Mouse (Mus musculus): ENCODE results near the gene Myl6.

DNA sequence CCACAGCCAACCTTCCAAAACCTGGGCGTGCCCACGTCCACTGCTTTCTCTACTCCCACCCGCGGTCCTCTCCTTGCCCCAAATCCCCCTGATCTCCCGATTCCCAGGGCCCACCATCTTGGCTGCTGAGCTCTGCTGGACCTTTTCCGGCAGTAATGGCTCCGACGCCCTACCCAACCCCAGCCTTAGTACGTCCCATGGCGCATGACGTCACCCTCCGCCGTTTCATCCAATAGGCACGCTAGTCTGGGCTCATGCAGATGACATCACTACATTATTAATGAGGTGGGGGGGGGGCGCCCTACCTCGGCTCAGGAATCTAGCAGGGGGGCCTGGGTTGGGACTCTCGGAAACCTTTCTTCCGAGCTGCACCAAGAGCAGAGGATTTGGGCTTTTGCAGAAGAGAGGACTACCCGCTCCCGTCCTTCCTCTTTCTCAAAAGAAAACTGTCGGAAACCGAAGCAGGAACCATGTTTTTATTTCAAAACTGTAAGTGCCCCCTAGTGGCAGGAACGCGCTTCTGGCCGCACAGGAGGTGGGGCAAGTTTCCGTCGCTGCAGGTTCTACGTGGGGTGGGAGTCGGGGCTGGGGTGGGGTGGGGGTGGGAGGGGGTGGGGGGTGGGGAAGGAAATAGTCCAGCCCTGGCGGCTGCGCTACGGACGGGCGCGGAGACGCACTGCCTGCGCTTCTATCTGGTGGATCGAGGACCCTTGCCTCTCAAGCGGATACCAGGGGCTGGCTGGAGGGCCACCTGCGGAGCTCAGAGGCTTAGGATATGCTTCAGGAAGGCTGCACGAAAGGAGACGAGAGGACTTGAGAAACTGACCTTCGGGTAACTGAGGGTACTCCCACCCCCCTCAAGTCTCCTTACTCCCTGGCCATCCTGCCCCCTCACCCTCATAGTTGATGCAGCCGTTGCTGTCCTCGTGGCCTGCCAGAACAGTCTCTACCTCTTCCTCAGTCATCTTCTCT, at the start of gene Myl6:
- peak; percentile 57; the same call in 1 of the 2 replicates for TF ChIP-seq CTCF (IDR thresholded peaks at IDR 0.05; ENCODE audit: borderline replicate concordance, control insufficient read depth, extremely low read depth, insufficient read depth, low read length, poor library complexity)
- TF ChIP-seq POLR2A (IDR thresholded peaks at IDR 0.05; ENCODE audit: control insufficient read depth, extremely low read depth, insufficient read depth, low read length, poor library complexity) = peak; percentile 94
